Mouse (Mus musculus) liver, embryonic 15.5 days (tissue): ENCODE measurements around the gene Ehd4. TPM values are rescaled to one million over a fixed set of nuclear protein-coding genes. Genes with fewer than 3 reads are reported as not detected.

Source experiments
- ATAC-seq: fragments of 200-750 bp; cut with Nextera tagmentation; 2 replicates; pipeline ENCODE4 v1.8.0; 2017; ENCODE audit warnings: moderate number of reproducible peaks, mild to moderate bottlenecking, moderate library complexity; ENCODE audit not compliant: insufficient read depth
- H3K27ac ChIP-seq: fragments of 300-500 bp; sonication (generic); replicated peaks from 2 replicates; pipeline ENCODE4 v1.5.1; 2015; ENCODE audit warnings: mild to moderate bottlenecking, inconsistent platforms
- H3K27me3 ChIP-seq: fragments of 300-500 bp; sonication (generic); 2 replicates; pipeline ENCODE4 v1.6.1; 2015; ENCODE audit warnings: mild to moderate bottlenecking, inconsistent platforms
- H3K36me3 ChIP-seq: fragments of 300-500 bp; sonication (generic); replicated peaks from 2 replicates; pipeline ENCODE4 v1.6.1; 2015; ENCODE audit warnings: moderate library complexity, mild to moderate bottlenecking, inconsistent platforms
- H3K4me1 ChIP-seq: fragments of 300-500 bp; sonication (generic); replicated peaks from 2 replicates; pipeline ENCODE4 v1.6.1; 2015; ENCODE audit warnings: inconsistent platforms
- H3K4me2 ChIP-seq: fragments of 300-500 bp; sonication (generic); 2 replicates; pipeline ENCODE4 v1.6.1; 2015; ENCODE audit warnings: moderate library complexity, mild to moderate bottlenecking, inconsistent platforms
- H3K4me3 ChIP-seq: fragments of 300-500 bp; sonication (generic); replicated peaks from 2 replicates; pipeline ENCODE4 v1.5.1; 2015; ENCODE audit warnings: mild to moderate bottlenecking, inconsistent platforms
- H3K9ac ChIP-seq: fragments of 300-500 bp; sonication (generic); 2 replicates; pipeline ENCODE4 v1.6.1; 2015; ENCODE audit warnings: moderate library complexity, mild to moderate bottlenecking, inconsistent platforms
- H3K9me3 ChIP-seq: fragments of 300-500 bp; sonication (generic); replicated peaks from 2 replicates; pipeline ENCODE4 v1.6.1; 2016; ENCODE audit warnings: inconsistent platforms
- WGBS: fragments of 180-500 bp; shearing (Covaris S2); methylation state at CpG from one replicate; pipeline ENCODE4 v1.1.7; 2015; ENCODE audit warnings: mixed read lengths; ENCODE audit not compliant: insufficient replicate concordance; 5-methylcytosine and 5-hydroxymethylcytosine counted together
- polyA plus RNA-seq: library from polyadenylated mRNA; unstranded; fragments of >200 nt; fragmentation: Nextera tagmentation; extraction: Ambion mirVana; gene quantifications from 2 replicates; pipeline ENCODE4 v1.2.1, GENCODE M21; 2015

Gene Ehd4
- polyA plus RNA-seq, 1 experiment from 2014 or later = 23.4 TPM

GRCm38 (mm10) chr2:120144390-120144789 is 10.0 kb downstream of the Ehd4 start:
- 72% methylated on average over 4 of the region's 4 CpGs for WGBS
- 0 out of 2 replicates have a peak, but pooled peaks cover 4% of the 10 kb centered on the region for H3K4me1 ChIP-seq
- H3K9me3 ChIP-seq = no peaks in the 10 kb centered on the region
- H3K4me3 ChIP-seq = no peak overlapping the region
- no peak overlapping the region for H3K9ac ChIP-seq
- H3K36me3 ChIP-seq = no peaks in the 10 kb centered on the region
- ATAC-seq = no peak
- H3K27me3 ChIP-seq = no peaks in the 10 kb centered on the region
- no peak overlapping the region for H3K27ac ChIP-seq
- no peak overlapping the region for H3K4me2 ChIP-seq

- no peak overlapping the region for H3K9ac ChIP-seq
- no peaks in the 10 kb centered on the region for H3K36me3 ChIP-seq
- no peak overlapping the region for H3K4me3 ChIP-seq
- H3K27ac ChIP-seq = no peak overlapping the region
- H3K4me1 ChIP-seq = no peaks in the 10 kb centered on the region
- H3K27me3 ChIP-seq = no peaks in the 10 kb centered on the region
- H3K9me3 ChIP-seq = no peaks in the 10 kb centered on the region
- no peak overlapping the region for H3K4me2 ChIP-seq
- no peak for ATAC-seq
- WGBS = 67% methylated on average over 5 of the region's 5 CpGs
Observed at GRCm38 (mm10) chr2:120142336-120142735, 12.1 kb downstream of the Ehd4 start.

GRCm38 (mm10) chr2:120141671-120142070 is 12.7 kb downstream of the Ehd4 start:
- Histone ChIP-seq H3K27me3 (no peaks in the 10 kb centered on the region), H3K4me1 (no peaks in the 10 kb centered on the region), H3K4me2 (no peak overlapping the region), H3K27ac (no peak overlapping the region), H3K4me3 (no peak overlapping the region), H3K9me3 (no peaks in the 10 kb centered on the region), H3K36me3 (no peaks in the 10 kb centered on the region), H3K9ac (no peak overlapping the region)
- ATAC-seq = no peak
- WGBS = 63% methylated on average over 1 of the region's 1 CpGs

GRCm38 (mm10) chr2:120140326-120140725 is 14.1 kb downstream of the Ehd4 start:
- no peak overlapping the region for H3K4me2 ChIP-seq

GRCm38 (mm10) chr2:120139091-120139490 is 15.3 kb downstream of the Ehd4 start:
- no peaks in the 10 kb centered on the region for H3K27me3 ChIP-seq
- H3K4me1 ChIP-seq = no peaks in the 10 kb centered on the region
- WGBS = 76% methylated on average over 1 of the region's 1 CpGs
- no peak overlapping the region for H3K4me2 ChIP-seq
- no peak overlapping the region for H3K27ac ChIP-seq
- no peaks in the 10 kb centered on the region for H3K36me3 ChIP-seq
- no peaks in the 10 kb centered on the region for H3K9me3 ChIP-seq
- H3K9ac ChIP-seq = no peak overlapping the region
- ATAC-seq = no peak
- no peak overlapping the region for H3K4me3 ChIP-seq

More at GRCm38 (mm10) chr2:120140326-120140725, 14.1 kb downstream of the Ehd4 start:
- WGBS = 74% methylated on average over 5 of the region's 5 CpGs
- ATAC-seq = no peak
- Histone ChIP-seq H3K27me3 (no peaks in the 10 kb centered on the region), H3K27ac (no peak overlapping the region), H3K36me3 (no peaks in the 10 kb centered on the region), H3K4me1 (no peaks in the 10 kb centered on the region), H3K4me3 (no peak overlapping the region), H3K9me3 (no peaks in the 10 kb centered on the region), H3K9ac (no peak overlapping the region)

- no peaks in the 10 kb centered on the region; the same call in 1 of the 2 replicates for H3K4me1 ChIP-seq
- no peaks in the 10 kb centered on the region for H3K27me3 ChIP-seq
- 0 out of 2 replicates have a peak overlapping the region, but pooled peaks have one; percentile 34 for H3K27ac ChIP-seq
- no peaks in the 10 kb centered on the region for H3K36me3 ChIP-seq
- WGBS = 58% methylated on average over 5 of the region's 5 CpGs
- no peak for ATAC-seq
- H3K4me3 ChIP-seq = no peak overlapping the region
- no peak overlapping the region for H3K9ac ChIP-seq
- no peaks in the 10 kb centered on the region for H3K9me3 ChIP-seq
- H3K4me2 ChIP-seq = no peak overlapping the region
Observed at GRCm38 (mm10) chr2:120137281-120137680, 17.1 kb downstream of the Ehd4 start.

GRCm38 (mm10) chr2:120134453-120135075 is 19.8 kb downstream of the Ehd4 start:
- no peak overlapping the region for H3K9ac ChIP-seq

GRCm38 (mm10) chr2:120131881-120132280 is 22.5 kb downstream of the Ehd4 start:
- WGBS = 64% methylated on average over 1 of the region's 1 CpGs
- H3K4me2 ChIP-seq = no peak overlapping the region
- peaks cover 9% of the 10 kb centered on the region; the same call in 1 of the 2 replicates for H3K4me1 ChIP-seq
- ATAC-seq = no peak
- H3K36me3 ChIP-seq = 0 out of 2 replicates have a peak, but pooled peaks cover 5% of the 10 kb centered on the region
- no peak overlapping the region for H3K4me3 ChIP-seq
- no peaks in the 10 kb centered on the region for H3K27me3 ChIP-seq
- H3K27ac ChIP-seq = no peak overlapping the region
- no peak overlapping the region for H3K9ac ChIP-seq
- no peaks in the 10 kb centered on the region for H3K9me3 ChIP-seq

More at GRCm38 (mm10) chr2:120134453-120135075, 19.8 kb downstream of the Ehd4 start:
- H3K27ac ChIP-seq = 0 out of 2 replicates have a peak overlapping the region, but pooled peaks have one; percentile 19
- no peak overlapping the region for H3K4me2 ChIP-seq
- H3K4me1 ChIP-seq = no peaks in the 10 kb centered on the region; the same call in 1 of the 2 replicates
- no peak for ATAC-seq
- H3K36me3 ChIP-seq = no peaks in the 10 kb centered on the region
- no peaks in the 10 kb centered on the region for H3K9me3 ChIP-seq
- H3K27me3 ChIP-seq = no peaks in the 10 kb centered on the region
- no peak overlapping the region for H3K4me3 ChIP-seq

GRCm38 (mm10) chr2:120129252-120129908 is 25.0 kb downstream of the Ehd4 start:
- no peak overlapping the region for H3K27ac ChIP-seq
- no peak overlapping the region for H3K9ac ChIP-seq
- no peak for ATAC-seq
- peaks cover 9% of the 10 kb centered on the region; the same call in 1 of the 2 replicates for H3K4me1 ChIP-seq
- 47% methylated on average over 8 of the region's 8 CpGs for WGBS
- 0 out of 2 replicates have a peak, but pooled peaks cover 5% of the 10 kb centered on the region for H3K36me3 ChIP-seq
- H3K9me3 ChIP-seq = no peaks in the 10 kb centered on the region
- H3K27me3 ChIP-seq = no peaks in the 10 kb centered on the region
- H3K4me3 ChIP-seq = no peak overlapping the region
- H3K4me2 ChIP-seq = no peak overlapping the region

- Histone ChIP-seq H3K4me1 (peaks cover 9% of the 10 kb centered on the region; the same call in 1 of the 2 replicates), H3K4me3 (no peak overlapping the region), H3K9ac (no peak overlapping the region), H3K27ac (0 out of 2 replicates have a peak overlapping the region, but pooled peaks have one; percentile 17), H3K36me3 (0 out of 2 replicates have a peak, but pooled peaks cover 5% of the 10 kb centered on the region), H3K4me2 (no peak overlapping the region), H3K27me3 (no peaks in the 10 kb centered on the region), H3K9me3 (no peaks in the 10 kb centered on the region)
- 56% methylated on average over 1 of the region's 1 CpGs for WGBS
- ATAC-seq = peak; percentile 22; the same call in 1 of the 2 replicates
Observed at GRCm38 (mm10) chr2:120128611-120129051, 25.8 kb downstream of the Ehd4 start.

- Histone ChIP-seq H3K4me2 (no peak overlapping the region), H3K27ac (0 out of 2 replicates have a peak overlapping the region, but pooled peaks have one; percentile 17)
Observed at GRCm38 (mm10) chr2:120128011-120128410, 26.4 kb downstream of the Ehd4 start.

More at GRCm38 (mm10) chr2:120128011-120128410, 26.4 kb downstream of the Ehd4 start:
- no peak for ATAC-seq
- Histone ChIP-seq H3K4me1 (peaks cover 9% of the 10 kb centered on the region; the same call in 1 of the 2 replicates), H3K36me3 (0 out of 2 replicates have a peak, but pooled peaks cover 5% of the 10 kb centered on the region), H3K27me3 (no peaks in the 10 kb centered on the region), H3K9me3 (no peaks in the 10 kb centered on the region), H3K9ac (no peak overlapping the region), H3K4me3 (no peak overlapping the region)
